Mouse (Mus musculus): ENCODE results near the gene Chid1. TPM values are rescaled to one million over a fixed set of nuclear protein-coding genes. Genes with fewer than 3 reads are reported as not detected.
A peak's percentile ranks its signal among the peaks of the same experiment; 100 is the strongest.
"Not testable (repeated sequence)": the region's sequence is repeated elsewhere in the genome, so short reads cannot be mapped to it uniquely, and the experiment has no call there.

The Chid1 gene
- polyA plus RNA-seq, 1 experiment: 30.7 TPM

DNA sequence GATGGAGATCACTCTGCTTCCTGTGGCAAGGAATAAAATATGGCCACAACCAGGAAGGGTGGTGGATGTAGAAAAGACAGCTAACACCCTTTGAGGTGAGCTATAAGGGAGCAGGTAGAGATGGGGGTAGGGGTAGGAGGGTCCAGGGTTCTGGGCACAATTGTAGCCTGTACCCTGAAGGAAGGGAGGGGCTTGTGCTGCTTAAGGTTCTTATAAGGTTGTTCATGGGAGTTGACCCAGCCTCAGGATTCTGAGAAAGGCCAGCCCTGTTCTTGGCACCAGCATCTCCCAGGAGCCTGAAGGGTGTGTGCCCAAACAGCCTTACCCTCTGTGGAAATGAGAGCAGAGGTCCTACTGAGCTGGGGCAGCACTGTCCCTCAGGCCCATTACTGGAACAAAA is 87.7 kb downstream of the Chid1 start:
- Histone ChIP-seq H3K27ac (ENCODE audit: insufficient read depth, low read depth, low read length) (no peak overlapping the region), H3K4me1 (ENCODE audit: control insufficient read depth, insufficient read depth, insufficient read length, low read length) (peaks cover 16% of the 10 kb centered on the region), H3K27me3 (ENCODE audit: control insufficient read depth, insufficient read depth, low read length) (no peaks in the 10 kb centered on the region), H3K4me3 (ENCODE audit: low read depth, low read length) (no peak overlapping the region), H3K36me3 (ENCODE audit: control insufficient read depth, insufficient read depth, low read length) (peaks cover 25% of the 10 kb centered on the region)
- TF ChIP-seq POLR2A (IDR thresholded peaks at IDR 0.05; ENCODE audit: low read depth, low read length): no peak
- TF ChIP-seq CTCF (IDR thresholded peaks at IDR 0.05; ENCODE audit: extremely low read depth, insufficient read length, insufficient replicate concordance, low read depth, low read length): no peak

GRCm38 (mm10) chr7:141447110-141447991 is 92.3 kb downstream of the Chid1 start, which contains the start of gene Rplp2:
Gene Rplp2, plus strand, starts transcription at chr7:141447370.
- no peak for TF ChIP-seq CTCF (IDR thresholded peaks at IDR 0.05; ENCODE audit: extremely low read depth, insufficient read length, insufficient replicate concordance, low read depth, low read length)
- peak; percentile 88 for TF ChIP-seq POLR2A (IDR thresholded peaks at IDR 0.05; ENCODE audit: low read depth, low read length)
- H3K27me3 ChIP-seq (ENCODE audit: control insufficient read depth, insufficient read depth, low read length): no peaks in the 10 kb centered on the region
- H3K4me3 ChIP-seq (ENCODE audit: low read depth, low read length): peak within 1 kb of the TSS; percentile 78
- H3K4me1 ChIP-seq (ENCODE audit: control insufficient read depth, insufficient read depth, insufficient read length, low read length): peaks cover 12% of the 10 kb centered on the region
- peaks cover 25% of the 10 kb centered on the region for H3K36me3 ChIP-seq (ENCODE audit: control insufficient read depth, insufficient read depth, low read length)
- H3K27ac ChIP-seq (ENCODE audit: insufficient read depth, low read depth, low read length): peak within 1 kb of the TSS; percentile 91
- WGBS: under 1% methylated on average over 63 of the region's 63 CpGs

- 54% methylated on average over 3 of the region's 3 CpGs for WGBS
- not testable (repeated sequence) for H3K27me3 ChIP-seq (ENCODE audit: control insufficient read depth, insufficient read depth, low read length); H3K4me3 ChIP-seq (ENCODE audit: low read depth, low read length); H3K27ac ChIP-seq (ENCODE audit: insufficient read depth, low read depth, low read length)
- Histone ChIP-seq H3K36me3 (ENCODE audit: control insufficient read depth, insufficient read depth, low read length) (peaks cover 20% of the 10 kb centered on the region), H3K4me1 (ENCODE audit: control insufficient read depth, insufficient read depth, insufficient read length, low read length) (peaks cover 12% of the 10 kb centered on the region)
These were observed 93.3 kb downstream of the Chid1 start for GRCm38 (mm10) chr7:141446374-141446773.

DNA sequence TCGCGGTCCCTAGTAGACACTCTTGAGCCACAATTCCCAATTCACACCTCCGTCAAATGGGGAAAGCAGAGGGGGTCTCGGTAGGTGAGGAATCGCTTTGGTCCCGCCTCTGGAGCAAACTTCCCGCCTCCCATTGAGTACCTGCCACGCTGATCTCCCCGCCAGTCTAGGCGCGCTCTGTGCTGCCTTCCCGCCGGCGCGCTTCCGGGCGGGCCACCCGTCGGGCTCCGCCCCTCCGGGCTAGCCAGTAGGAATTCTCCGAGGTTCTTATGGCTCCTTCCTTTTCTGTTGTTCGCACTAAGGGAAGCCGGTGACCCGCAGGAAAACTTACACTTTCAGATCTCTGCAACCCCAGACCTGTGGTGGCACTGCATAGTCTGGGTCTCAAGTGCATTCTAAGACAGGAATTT is 95.8 kb downstream of the Chid1 start, which contains the start of gene Pidd1:
Gene Pidd1 (minus strand): TSS at position 198 of the 410 bp plus-strand sequence.
- Histone ChIP-seq H3K27me3 (ENCODE audit: control insufficient read depth, insufficient read depth, low read length) (no peaks in the 10 kb centered on the region), H3K27ac (ENCODE audit: insufficient read depth, low read depth, low read length) (peak within 1 kb of the TSS; percentile 64), H3K4me1 (ENCODE audit: control insufficient read depth, insufficient read depth, insufficient read length, low read length) (peaks cover 17% of the 10 kb centered on the region), H3K4me3 (ENCODE audit: low read depth, low read length) (peak within 1 kb of the TSS; percentile 82), H3K36me3 (ENCODE audit: control insufficient read depth, insufficient read depth, low read length) (peaks cover 4% of the 10 kb centered on the region)
- peak; percentile 43; the same call in 1 of the 2 replicates for TF ChIP-seq POLR2A (IDR thresholded peaks at IDR 0.05; ENCODE audit: low read depth, low read length)
- no peak for TF ChIP-seq CTCF (IDR thresholded peaks at IDR 0.05; ENCODE audit: extremely low read depth, insufficient read length, insufficient replicate concordance, low read depth, low read length)
- under 1% methylated on average over 25 of the region's 25 CpGs for WGBS

Other genes starting within 250 kb of the Chid1 start
- gene Drd4, start 247.9 kb downstream of the Chid1 start, polyA plus RNA-seq (2012; rRNA removed): 0.04 and 0.30 TPM in 2 replicates
- gene Deaf1, start 212.2 kb downstream of the Chid1 start, polyA plus RNA-seq (2012; rRNA removed): 14.7 and 26.0 TPM in 2 replicates
- 11.1 and 23.7 TPM in 2 replicates for gene Tmem80, start 212.1 kb downstream of the Chid1 start, polyA plus RNA-seq (2012; rRNA removed)
- 279 and 528 TPM in 2 replicates for gene Eps8l2, start 201.0 kb downstream of the Chid1 start, polyA plus RNA-seq (2012; rRNA removed)
- 191 and 473 TPM in 2 replicates for gene Taldo1, start 147.7 kb downstream of the Chid1 start, polyA plus RNA-seq (2012; rRNA removed)
- 23.8 and 48.4 TPM in 2 replicates for gene Gatd1, start 125.7 kb downstream of the Chid1 start, polyA plus RNA-seq (2012; rRNA removed)
- 0.84 and 1.0 TPM in 2 replicates for gene Cend1, start 110.4 kb downstream of the Chid1 start, polyA plus RNA-seq (2012; rRNA removed)
- 104 and 488 TPM in 2 replicates for gene Slc25a22, start 102.0 kb downstream of the Chid1 start, polyA plus RNA-seq (2012; rRNA removed)
- gene Pidd1, start 95.8 kb downstream of the Chid1 start, polyA plus RNA-seq (2012; rRNA removed): 5.8 and 13.9 TPM in 2 replicates
- gene Rplp2, start 92.5 kb downstream of the Chid1 start, polyA plus RNA-seq (2012; rRNA removed): 287 and 441 TPM in 2 replicates
- 86.0 and 319 TPM in 2 replicates for gene Pnpla2, start 84.7 kb downstream of the Chid1 start, polyA plus RNA-seq (2012; rRNA removed)
- 32.6 and 57.1 TPM in 2 replicates for gene Cracr2b, start 78.8 kb downstream of the Chid1 start, polyA plus RNA-seq (2012; rRNA removed)
- 209 and 414 TPM in 2 replicates for gene Cd151, start 72.5 kb downstream of the Chid1 start, polyA plus RNA-seq (2012; rRNA removed)
- 29.9 and 30.2 TPM in 2 replicates for gene Polr2l, start 64.7 kb downstream of the Chid1 start, polyA plus RNA-seq (2012; rRNA removed)
- gene Tspan4, start 64.6 kb downstream of the Chid1 start, polyA plus RNA-seq (2012; rRNA removed): 15.7 and 16.1 TPM in 2 replicates
- 49.6 and 109 TPM in 2 replicates for gene Ap2a2, start 22.3 kb upstream of the Chid1 start, polyA plus RNA-seq (2012; rRNA removed)
- gene Muc6, start 115.5 kb upstream of the Chid1 start, polyA plus RNA-seq (2012; rRNA removed): 1.4 and 475 TPM in 2 replicates
- gene Muc2, start 150.5 kb upstream of the Chid1 start, polyA plus RNA-seq (2012; rRNA removed): 453 and 2,633 TPM in 2 replicates
- 0.48 and 196 TPM in 2 replicates for gene Muc5ac, start 249.1 kb upstream of the Chid1 start, polyA plus RNA-seq (2012; rRNA removed)